Mouse (Mus musculus): Measurements from ENCODE around the gene Mpped1. TPM values are rescaled to one million over a fixed set of nuclear protein-coding genes. Genes with fewer than 3 reads are reported as not detected.

Gene Mpped1
- polyA plus RNA-seq, 1 experiment: not detected

DNA sequence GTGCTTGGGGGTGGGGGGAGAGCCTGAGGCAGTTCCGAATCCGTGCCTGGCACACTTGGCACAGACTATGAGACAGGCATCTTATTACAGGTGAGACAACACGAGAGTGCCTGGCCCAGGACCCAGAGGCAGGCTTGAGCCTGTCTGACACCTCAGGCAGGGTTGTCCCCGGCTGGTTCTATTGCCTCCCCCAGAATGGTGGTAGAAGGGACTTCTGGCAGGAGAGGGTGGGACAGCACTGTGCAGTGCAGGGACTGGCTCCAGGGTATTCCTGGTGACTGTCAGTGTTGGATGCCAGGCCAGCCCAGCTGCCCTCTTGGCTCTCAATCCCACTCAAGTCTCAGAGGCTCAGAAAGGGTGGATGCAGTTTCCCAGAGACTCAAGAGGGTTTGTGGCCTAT lies 4.3 kb upstream of the Mpped1 start:
- no peak overlapping the region for H3K27ac ChIP-seq (ENCODE audit: insufficient read depth, low read depth, low read length)
- WGBS: 53% methylated on average over 4 of the region's 4 CpGs
- no peaks in the 10 kb centered on the region for H3K36me3 ChIP-seq (ENCODE audit: control insufficient read depth, insufficient read depth, low read length)
- no peaks in the 10 kb centered on the region for H3K27me3 ChIP-seq (replicated peaks; ENCODE audit: control insufficient read depth, insufficient read depth, low read length)
- DNase-seq: no peak
- H3K4me1 ChIP-seq (ENCODE audit: control insufficient read depth, insufficient read depth, low read length): no peaks in the 10 kb centered on the region
- TF ChIP-seq POLR2A (IDR thresholded peaks at IDR 0.05; ENCODE audit: low read depth, low read length) (no peak), CTCF (conservative IDR thresholded peaks at IDR 0.05; ENCODE audit: insufficient read depth, insufficient read length, low read depth, low read length) (no peak)
- no peak overlapping the region for H3K4me3 ChIP-seq (ENCODE audit: insufficient read depth, low read depth, low read length)

DNA sequence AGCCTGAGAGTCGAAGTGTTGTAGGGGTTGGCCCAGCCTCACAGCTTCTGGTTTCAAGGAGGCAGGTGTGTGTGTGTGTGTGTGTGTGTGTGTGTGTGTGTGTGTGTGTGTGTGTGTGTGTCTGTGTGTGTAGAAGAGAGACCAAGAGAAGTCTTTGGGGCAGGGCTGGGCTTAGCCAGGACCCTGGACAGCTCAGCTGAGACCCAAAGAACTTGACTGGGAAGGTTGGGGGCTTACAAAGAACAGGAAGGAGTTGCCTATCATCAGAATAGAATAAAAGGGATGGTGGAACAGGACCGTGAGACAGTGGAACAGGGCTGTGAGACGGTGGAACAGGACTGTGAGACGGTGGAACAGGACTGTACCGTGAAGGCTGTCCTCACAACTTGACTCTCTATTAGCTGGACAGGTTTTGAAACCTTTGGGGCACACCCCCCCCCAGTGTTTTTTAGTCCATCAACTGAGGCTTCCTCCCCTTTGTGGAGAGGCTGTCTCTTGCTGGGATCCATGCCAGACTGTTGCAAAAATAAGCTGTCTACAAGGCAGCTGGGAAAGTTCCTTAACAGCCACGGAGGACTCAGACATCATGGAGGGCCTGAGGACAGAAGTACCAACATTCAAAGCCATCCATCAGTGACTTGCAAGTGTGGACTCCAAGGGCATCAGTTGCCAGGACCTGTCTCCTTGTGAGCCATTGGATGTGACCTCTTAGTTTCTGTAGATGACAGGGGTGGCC lies 2.8 kb upstream of the Mpped1 start:
- no peaks in the 10 kb centered on the region for H3K27me3 ChIP-seq (replicated peaks; ENCODE audit: control insufficient read depth, insufficient read depth, low read length)

DNA sequence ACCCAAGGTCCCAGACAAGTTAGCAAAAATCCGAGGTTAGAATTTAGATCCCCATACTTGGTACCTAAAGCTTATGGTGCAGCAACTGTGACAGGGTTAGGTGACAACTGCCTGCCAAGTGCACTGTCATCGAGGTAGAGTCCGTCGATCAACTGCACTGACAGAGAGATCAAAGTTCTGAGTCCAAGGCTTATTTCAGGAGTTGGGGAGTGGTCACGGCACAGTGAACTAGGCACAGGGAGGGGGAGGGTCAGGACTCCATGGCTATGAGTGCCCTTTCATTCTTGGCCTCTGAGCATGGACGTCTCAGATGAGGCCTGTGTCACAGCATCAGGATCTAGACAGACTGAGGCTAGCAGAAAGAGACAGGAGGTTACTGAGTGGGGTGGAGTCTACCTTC lies 1.8 kb upstream of the Mpped1 start:
- H3K36me3 ChIP-seq (ENCODE audit: control insufficient read depth, insufficient read depth, low read length): no peaks in the 10 kb centered on the region
- TF ChIP-seq POLR2A (IDR thresholded peaks at IDR 0.05; ENCODE audit: low read depth, low read length): no peak
- no peak for TF ChIP-seq CTCF (conservative IDR thresholded peaks at IDR 0.05; ENCODE audit: insufficient read depth, insufficient read length, low read depth, low read length)
- 31% methylated on average over 6 of the region's 6 CpGs for WGBS
- H3K27me3 ChIP-seq (replicated peaks; ENCODE audit: control insufficient read depth, insufficient read depth, low read length): no peaks in the 10 kb centered on the region
- H3K4me1 ChIP-seq (ENCODE audit: control insufficient read depth, insufficient read depth, low read length): no peaks in the 10 kb centered on the region
- no peak overlapping the region for H3K27ac ChIP-seq (ENCODE audit: insufficient read depth, low read depth, low read length)
- peak; percentile 65 for DNase-seq
- no peak overlapping the region for H3K4me3 ChIP-seq (ENCODE audit: insufficient read depth, low read depth, low read length)

More for the DNA sequence above, 2.8 kb upstream of the Mpped1 start:
- DNase-seq: no peak
- Histone ChIP-seq H3K4me1 (ENCODE audit: control insufficient read depth, insufficient read depth, low read length) (no peaks in the 10 kb centered on the region), H3K27ac (ENCODE audit: insufficient read depth, low read depth, low read length) (no peak overlapping the region), H3K36me3 (ENCODE audit: control insufficient read depth, insufficient read depth, low read length) (no peaks in the 10 kb centered on the region), H3K4me3 (ENCODE audit: insufficient read depth, low read depth, low read length) (no peak overlapping the region)
- 67% methylated on average over 6 of the region's 6 CpGs for WGBS
- no peak for TF ChIP-seq POLR2A (IDR thresholded peaks at IDR 0.05; ENCODE audit: low read depth, low read length)
- no peak for TF ChIP-seq CTCF (conservative IDR thresholded peaks at IDR 0.05; ENCODE audit: insufficient read depth, insufficient read length, low read depth, low read length)

DNA sequence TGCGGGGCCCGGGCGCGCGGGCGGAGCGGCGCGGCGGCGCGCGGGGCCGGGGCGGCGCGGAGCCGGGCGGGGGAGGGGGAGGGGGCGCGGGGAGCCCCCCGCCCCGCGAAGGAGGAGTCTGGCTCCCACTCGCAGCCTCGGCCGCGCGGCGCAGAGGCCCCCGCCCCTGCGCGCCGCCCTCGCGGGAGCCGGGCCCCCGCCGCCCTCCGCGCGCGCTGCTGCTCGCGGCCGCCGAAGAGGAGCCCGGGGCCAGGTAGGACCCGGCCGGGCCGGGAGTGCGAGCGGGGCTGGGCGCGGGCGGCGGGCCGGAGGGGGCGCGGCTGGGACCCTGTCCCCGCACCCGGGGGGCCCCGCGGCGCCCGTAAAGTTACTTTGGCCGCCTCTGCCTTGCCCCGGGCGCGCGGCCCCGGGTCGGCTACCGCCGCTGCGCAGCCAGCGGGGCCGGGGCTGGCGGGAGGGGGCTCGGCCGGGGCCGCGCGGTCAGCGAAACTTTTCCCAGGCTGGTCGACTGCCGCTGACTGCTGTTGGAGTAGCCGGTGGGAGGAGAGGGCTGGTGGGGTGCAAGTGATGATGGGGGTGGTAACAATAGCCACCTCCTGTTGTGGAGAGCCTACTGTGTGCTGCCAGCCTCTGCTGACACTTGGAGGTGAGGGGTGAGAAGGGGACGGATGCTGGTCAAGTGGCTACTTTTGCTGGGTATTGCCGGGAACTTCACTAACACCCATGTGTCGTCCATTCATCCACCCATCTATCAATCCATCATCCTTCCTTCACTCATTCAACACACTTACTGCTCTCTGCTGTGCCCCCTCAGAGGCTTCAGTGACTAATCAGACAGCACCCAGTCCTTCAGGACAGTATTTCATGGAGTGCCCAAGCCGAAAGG lies 831 bp downstream of the Mpped1 start:
- H3K27ac ChIP-seq (ENCODE audit: insufficient read depth, low read depth, low read length): no peak overlapping the region
- TF ChIP-seq CTCF (conservative IDR thresholded peaks at IDR 0.05; ENCODE audit: insufficient read depth, insufficient read length, low read depth, low read length) (no peak), POLR2A (IDR thresholded peaks at IDR 0.05; ENCODE audit: low read depth, low read length) (no peak)
- H3K4me1 ChIP-seq (ENCODE audit: control insufficient read depth, insufficient read depth, low read length): no peaks in the 10 kb centered on the region
- H3K4me3 ChIP-seq (ENCODE audit: insufficient read depth, low read depth, low read length): no peak overlapping the region
- H3K36me3 ChIP-seq (ENCODE audit: control insufficient read depth, insufficient read depth, low read length): no peaks in the 10 kb centered on the region
- DNase-seq: no peak
- H3K27me3 ChIP-seq (replicated peaks; ENCODE audit: control insufficient read depth, insufficient read depth, low read length): no peaks in the 10 kb centered on the region
- 9% methylated on average over 77 of the region's 92 CpGs for WGBS

DNA sequence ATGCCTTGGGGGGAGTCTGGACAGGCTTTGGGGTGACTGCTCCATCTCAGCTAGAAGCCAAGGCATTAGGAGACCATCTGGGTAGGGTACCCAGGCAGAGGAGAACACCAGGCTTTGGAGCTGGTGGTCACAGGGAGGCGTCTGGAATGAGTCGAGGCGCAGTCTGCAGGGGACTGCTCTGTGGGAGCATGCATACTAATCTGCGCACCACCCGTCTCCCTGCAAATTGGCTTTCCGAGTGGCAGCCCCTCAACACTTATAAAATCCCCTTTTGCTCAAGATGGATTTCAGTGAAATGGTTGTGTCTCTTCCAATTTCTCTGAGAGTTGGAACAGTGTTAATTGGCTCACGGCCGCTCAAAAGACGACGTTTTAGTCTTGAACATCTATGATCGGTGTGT lies 2.0 kb downstream of the Mpped1 start:
- no peak overlapping the region for H3K4me3 ChIP-seq (ENCODE audit: insufficient read depth, low read depth, low read length)
- no peaks in the 10 kb centered on the region for H3K27me3 ChIP-seq (replicated peaks; ENCODE audit: control insufficient read depth, insufficient read depth, low read length)
- H3K4me1 ChIP-seq (ENCODE audit: control insufficient read depth, insufficient read depth, low read length): no peaks in the 10 kb centered on the region
- TF ChIP-seq CTCF (conservative IDR thresholded peaks at IDR 0.05; ENCODE audit: insufficient read depth, insufficient read length, low read depth, low read length) (no peak), POLR2A (IDR thresholded peaks at IDR 0.05; ENCODE audit: low read depth, low read length) (no peak)
- no peak for DNase-seq
- WGBS: 83% methylated on average over 11 of the region's 11 CpGs
- no peak overlapping the region for H3K27ac ChIP-seq (ENCODE audit: insufficient read depth, low read depth, low read length)
- H3K36me3 ChIP-seq (ENCODE audit: control insufficient read depth, insufficient read depth, low read length): no peaks in the 10 kb centered on the region

DNA sequence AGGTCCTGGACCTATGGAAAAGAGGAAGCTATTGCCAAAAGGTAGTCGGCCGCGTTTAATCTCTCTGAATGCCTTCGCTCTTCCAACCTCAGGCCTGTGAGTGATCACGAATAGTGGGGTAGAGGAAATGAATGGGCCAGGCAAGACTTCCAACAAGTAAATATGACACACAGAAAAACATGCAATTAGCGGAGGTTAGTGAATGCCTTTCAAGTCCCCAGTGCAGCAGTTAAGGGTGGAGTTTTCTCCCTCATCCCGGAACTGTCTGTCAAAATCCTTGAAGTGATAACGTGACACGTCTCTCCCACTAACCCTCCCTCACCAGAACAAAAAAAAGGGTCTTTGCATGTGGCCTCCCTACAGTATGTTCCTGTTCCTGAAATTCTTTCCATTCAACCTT lies 3.0 kb downstream of the Mpped1 start:
- WGBS: 63% methylated on average over 9 of the region's 9 CpGs
- Histone ChIP-seq H3K27me3 (replicated peaks; ENCODE audit: control insufficient read depth, insufficient read depth, low read length) (no peaks in the 10 kb centered on the region), H3K4me3 (ENCODE audit: insufficient read depth, low read depth, low read length) (no peak overlapping the region), H3K4me1 (ENCODE audit: control insufficient read depth, insufficient read depth, low read length) (no peaks in the 10 kb centered on the region), H3K27ac (ENCODE audit: insufficient read depth, low read depth, low read length) (no peak overlapping the region), H3K36me3 (ENCODE audit: control insufficient read depth, insufficient read depth, low read length) (no peaks in the 10 kb centered on the region)
- TF ChIP-seq POLR2A (IDR thresholded peaks at IDR 0.05; ENCODE audit: low read depth, low read length): no peak
- TF ChIP-seq CTCF (conservative IDR thresholded peaks at IDR 0.05; ENCODE audit: insufficient read depth, insufficient read length, low read depth, low read length): no peak
- no peak for DNase-seq

DNA sequence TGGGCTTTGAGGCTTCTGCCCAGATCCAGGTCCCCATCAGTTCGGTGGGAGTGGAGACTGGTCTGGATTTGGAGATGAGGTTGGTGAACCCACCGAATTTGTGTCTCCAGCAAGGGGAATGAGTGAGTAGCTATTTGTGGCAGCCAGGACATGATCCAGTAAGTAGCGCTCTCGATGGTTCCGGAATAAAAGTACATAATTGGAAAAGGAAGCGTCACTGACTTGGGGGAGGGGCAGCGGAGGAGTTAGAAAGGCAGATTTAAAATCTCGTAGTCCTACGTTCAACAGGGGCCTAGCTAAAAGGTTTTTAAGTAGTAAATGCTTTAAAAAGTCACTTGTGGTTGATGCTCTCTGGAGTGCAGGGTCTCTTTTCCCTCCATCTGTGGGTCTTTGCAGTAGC lies 5.5 kb downstream of the Mpped1 start:
- Histone ChIP-seq H3K4me3 (ENCODE audit: insufficient read depth, low read depth, low read length) (no peak overlapping the region), H3K27me3 (replicated peaks; ENCODE audit: control insufficient read depth, insufficient read depth, low read length) (no peaks in the 10 kb centered on the region), H3K27ac (ENCODE audit: insufficient read depth, low read depth, low read length) (no peak overlapping the region), H3K4me1 (ENCODE audit: control insufficient read depth, insufficient read depth, low read length) (no peaks in the 10 kb centered on the region), H3K36me3 (ENCODE audit: control insufficient read depth, insufficient read depth, low read length) (no peaks in the 10 kb centered on the region)
- TF ChIP-seq POLR2A (IDR thresholded peaks at IDR 0.05; ENCODE audit: low read depth, low read length) (no peak), CTCF (conservative IDR thresholded peaks at IDR 0.05; ENCODE audit: insufficient read depth, insufficient read length, low read depth, low read length) (no peak)
- 64% methylated on average over 9 of the region's 9 CpGs for WGBS
- DNase-seq: no peak

Measured in kidney, adult 2 months (tissue).